9 mouse cellular contexts compared by ENCODE assay signal in genomic region chr8:4256911-4257310, GRCm38 (mm10). TPM values are rescaled to one million over a fixed set of nuclear protein-coding genes. Genes with fewer than 3 reads are reported as not detected.
A peak's percentile ranks its signal among the peaks of the same experiment; 100 is the strongest.
DNase-seq lines count a peak whose midpoint lies in the region; ATAC-seq and TF ChIP-seq lines count a peak whose summit lies in the region.
"Had no signal": no experiment of that assay in that cellular context is flagged by ENCODE, and none has a peak within 500 bp of the region (broad histone marks: within the 10 kb centered on the region; RNA-seq: fewer than 3 reads in every experiment).

No protein-coding gene starts in this region.

- peak; percentile 81 for DNase-seq in heart, adult 11 months
- DNase-seq in heart, adult 8-10 months (ENCODE audit: low spot score), result no peak
- peak; percentile 79 to 82 for DNase-seq in left cerebral cortex, adult 2 months (ENCODE audit: extremely low spot score in 1 of 2, low spot score in 2 of 2)
- DNase-seq in right cerebral cortex, adult 2 months (ENCODE audit: low spot score in 2 of 2), result peak; percentile 86 to 89
- DNase-seq in cerebellum, adult 18-20 months, result no peak
- no peak for DNase-seq in adrenal gland, adult 8-10 months
- DNase-seq: adrenal gland, postnatal 14 days had no signal

- peak overlapping the region; percentile 95 for H3K27ac ChIP-seq in left cerebral cortex, adult 2 months

- H3K4me3 ChIP-seq in left cerebral cortex, adult 2 months, result peak overlapping the region; percentile 83; the same call in 1 of the 2 replicates

- intact Hi-C loops in left cerebral cortex, adult 2 months (cut with DNase I), result loop anchor here (5.0 kb wide), 2 partner anchors 90 to 115 kb away; partner anchors contain the start of gene Evi5l

- no peak for TF ChIP-seq CTCF in left cerebral cortex, adult 2 months (IDR thresholded peaks at IDR 0.05)

- peak; percentile 57 for ATAC-seq in frontal cortex, adult (ENCODE audit: low TSS enrichment)
- ATAC-seq in granulocyte monocyte progenitor cell, adult 5-6 weeks (replicated peaks; ENCODE audit: poor library complexity, severe bottlenecking), result no peak

RNA-seq across cellular contexts. Expression of gene Ctxn1, which starts 2.2 kb away (rescaled TPM):
- under 1 TPM; 0.37 to 0.87 (median 0.79) TPM for total RNA-seq in heart, adult 8-10 months (2022)
- 100 to 1,000 TPM; 581 to 590 TPM for total RNA-seq in left cerebral cortex, adult 2 months (2021)
- total RNA-seq in adrenal gland, adult 8-10 months (2022), result 10 to 100 TPM in 2 of 4 experiments, 1 to 10 TPM in 2; 6.9 to 13.5 (median 11.0) TPM
- total RNA-seq in granulocyte monocyte progenitor cell, adult 5-6 weeks (2014; fragmentation: Nextera tagmentation), result 3.8 and 3.9 TPM in 2 replicates
- 0.60 TPM in 1 of 2 replicates, not detected in the other for total RNA-seq in granulocyte monocyte progenitor cell, adult 5-6 weeks (2017)

RNA-seq across cellular contexts. Expression of gene Snapc2, which starts 4.0 kb away (rescaled TPM):
- total RNA-seq in heart, adult 8-10 months (2022), result 10 to 100 TPM; 17.6 to 20.0 (median 19.3) TPM
- 10 to 100 TPM; 28.8 to 31.4 TPM for total RNA-seq in left cerebral cortex, adult 2 months (2021)
- total RNA-seq in adrenal gland, adult 8-10 months (2022), result 10 to 100 TPM; 32.5 to 39.9 (median 35.6) TPM
- 14.4 and 14.5 TPM in 2 replicates for total RNA-seq in granulocyte monocyte progenitor cell, adult 5-6 weeks (2014; fragmentation: Nextera tagmentation)
- total RNA-seq in granulocyte monocyte progenitor cell, adult 5-6 weeks (2017), result 12.5 and 14.5 TPM in 2 replicates

RNA-seq across cellular contexts. Expression of gene Tgfbr3l, which starts 8.9 kb away (rescaled TPM):
- total RNA-seq in heart, adult 8-10 months (2022), result 1 to 10 TPM; 1.7 to 5.0 (median 2.6) TPM
- 10 to 100 TPM in 1 of 2 experiments, 1 to 10 TPM in 1; 8.2 to 10.5 TPM for total RNA-seq in left cerebral cortex, adult 2 months (2021)
- 10 to 100 TPM in 3 of 4 experiments, 1 to 10 TPM in 1; 8.9 to 50.3 (median 28.2) TPM for total RNA-seq in adrenal gland, adult 8-10 months (2022)
- 13.1 and 17.0 TPM in 2 replicates for total RNA-seq in granulocyte monocyte progenitor cell, adult 5-6 weeks (2014; fragmentation: Nextera tagmentation)
- total RNA-seq in granulocyte monocyte progenitor cell, adult 5-6 weeks (2017), result 2.4 and 2.8 TPM in 2 replicates

RNA-seq across cellular contexts. Expression of gene Gm49320, which starts 18.2 kb away (rescaled TPM):
- total RNA-seq in heart, adult 8-10 months (2022), result under 1 TPM in 1 of 4 experiments, not detected in 3; 0.25 TPM
- total RNA-seq in left cerebral cortex, adult 2 months (2021), result 1 to 10 TPM in 1 of 2 experiments, not detected in 1; 1.8 TPM
- 1 to 10 TPM; 1.0 to 7.5 (median 3.6) TPM for total RNA-seq in adrenal gland, adult 8-10 months (2022)
- total RNA-seq in granulocyte monocyte progenitor cell, adult 5-6 weeks (2014; fragmentation: Nextera tagmentation), result 1.1 TPM in 1 of 2 replicates, not detected in the other
- 0.52 TPM in 1 of 2 replicates, not detected in the other for total RNA-seq in granulocyte monocyte progenitor cell, adult 5-6 weeks (2017)
- total RNA-seq: adrenal gland, postnatal 14 days had no signal

RNA-seq across cellular contexts. Expression of gene Map2k7, which starts 18.4 kb away (rescaled TPM):
- 10 to 100 TPM; 69.9 to 84.0 (median 75.2) TPM for total RNA-seq in heart, adult 8-10 months (2022)
- 10 to 100 TPM; 98.1 to 99.1 TPM for total RNA-seq in left cerebral cortex, adult 2 months (2021)
- 100 to 1,000 TPM in 3 of 4 experiments, 10 to 100 TPM in 1; 90.9 to 127 (median 124) TPM for total RNA-seq in adrenal gland, adult 8-10 months (2022)
- 29.7 and 44.6 TPM in 2 replicates for total RNA-seq in granulocyte monocyte progenitor cell, adult 5-6 weeks (2014; fragmentation: Nextera tagmentation)
- 21.5 and 34.3 TPM in 2 replicates for total RNA-seq in granulocyte monocyte progenitor cell, adult 5-6 weeks (2017)

Comparison
In these comparisons a context has a peak if more than half of its experiments do, and no peak if none do; other contexts are left out.
1. DNase-seq: peak in heart, adult 11 months (single experiment), left cerebral cortex, adult 2 months (2 of 2) and right cerebral cortex, adult 2 months (2 of 2); none in heart, adult 8-10 months (single experiment), cerebellum, adult 18-20 months (0 of 2) and adrenal gland, adult 8-10 months (single experiment).
2. RNA of gene Ctxn1, which starts 2.2 kb away (total RNA-seq): 581 to 590 TPM in left cerebral cortex, adult 2 months; 6.9 to 13.5 TPM in adrenal gland, adult 8-10 months, 0.60 to 3.9 TPM in granulocyte monocyte progenitor cell, adult 5-6 weeks and 0.37 to 0.87 TPM in heart, adult 8-10 months; every median in the first group is over 10 times any median in the second.